Mouse (Mus musculus): ENCODE data around the gene Hspa1a.
A peak's percentile ranks its signal among the peaks of the same experiment; 100 is the strongest.
"Not testable (repeated sequence)": the region's sequence is repeated elsewhere in the genome, so short reads cannot be mapped to it uniquely, and the experiment has no call there.

Hspa1a gene

DNA sequence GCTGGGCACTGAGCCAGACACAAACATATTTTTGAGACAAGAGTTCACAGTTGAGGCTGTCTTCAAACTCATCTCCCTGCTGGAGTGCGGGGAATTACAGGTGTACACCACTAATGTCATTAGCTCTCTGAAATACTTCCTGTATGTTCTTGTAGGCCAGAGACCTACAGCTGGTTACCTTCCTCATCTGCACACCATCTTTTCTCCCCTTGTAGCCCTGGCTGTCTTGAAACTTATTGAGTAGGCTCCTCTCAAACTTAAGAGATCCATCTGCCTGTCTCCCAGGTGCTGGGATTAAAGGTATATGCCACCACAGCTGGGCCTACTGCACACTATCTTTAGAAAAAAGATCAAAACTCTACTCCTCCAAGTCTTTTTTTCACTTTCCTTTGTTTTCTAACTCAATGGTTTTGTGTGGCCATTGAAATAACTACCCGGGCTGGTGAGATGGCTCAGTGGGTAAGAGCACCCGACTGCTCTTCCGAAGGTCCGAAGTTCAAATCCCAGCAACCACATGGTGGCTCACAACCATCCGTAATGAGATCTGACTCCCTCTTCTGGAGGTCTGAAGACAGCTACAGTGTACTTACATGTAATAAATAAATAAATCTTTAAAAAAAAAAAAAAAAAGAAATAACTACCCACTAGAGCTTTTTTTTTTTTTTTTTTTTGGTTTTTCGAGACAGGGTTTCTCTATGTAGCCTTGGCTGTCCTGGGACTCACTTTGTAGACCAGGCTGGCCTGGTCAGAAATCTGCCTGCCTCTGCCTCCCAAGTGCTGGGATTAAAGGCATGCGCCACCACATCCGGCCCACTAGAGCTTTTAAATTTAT lies 23.0 kb downstream of the Hspa1a start:
- DNase-seq (ENCODE audit: low spot score in 2 of 2) = not testable (repeated sequence)

DNA sequence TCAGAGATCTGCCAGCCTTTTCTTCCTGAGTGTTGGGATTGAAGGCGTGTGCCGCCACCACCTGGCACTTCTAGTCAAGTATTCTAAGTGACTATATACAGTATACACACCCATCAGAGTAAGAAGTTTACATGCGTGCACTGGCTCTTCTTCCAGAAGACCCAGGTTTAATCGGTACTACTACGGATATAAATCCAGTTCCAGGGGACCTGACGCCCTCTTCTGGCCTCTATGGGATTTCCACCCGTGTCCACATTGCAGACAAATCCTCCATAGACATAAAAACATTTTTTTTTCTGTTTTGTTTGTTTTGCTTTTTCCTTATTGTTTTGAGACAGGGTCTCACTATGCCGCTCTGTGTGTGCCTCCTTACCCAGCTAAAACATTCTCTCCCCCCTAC lies 24.4 kb downstream of the Hspa1a start:
- no peak for DNase-seq (ENCODE audit: low spot score in 2 of 2)

DNA sequence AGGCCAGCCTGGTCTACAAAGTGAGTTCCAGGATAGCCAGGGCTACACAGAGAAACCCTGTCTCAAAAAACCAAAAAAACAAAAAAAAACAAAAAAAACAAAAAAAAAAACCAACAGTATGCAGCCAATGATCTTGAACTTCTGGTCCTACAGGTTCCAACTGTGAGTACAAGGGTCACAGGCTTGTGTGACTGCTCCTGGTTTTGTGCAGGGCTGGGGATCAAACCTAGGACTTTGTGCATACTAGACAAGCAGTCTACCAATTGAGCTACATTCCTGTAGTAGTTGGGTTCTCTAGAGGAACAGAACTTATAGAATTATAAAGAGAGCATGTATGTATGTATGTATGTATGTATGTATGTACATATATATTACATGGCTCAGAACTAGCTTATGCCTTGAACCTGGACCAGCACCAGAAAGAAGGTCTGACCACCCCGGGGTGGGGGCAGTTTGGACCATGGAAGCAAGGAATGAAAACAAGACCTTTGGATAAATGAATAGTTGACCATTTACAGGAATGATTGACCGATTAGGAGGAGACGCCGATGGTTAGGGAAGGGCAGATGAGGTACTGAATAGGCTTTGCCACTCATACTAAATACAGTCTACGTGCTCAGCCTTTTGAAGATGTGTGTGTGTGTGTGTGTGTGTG lies 25.3 kb downstream of the Hspa1a start:
- DNase-seq (ENCODE audit: low spot score in 2 of 2) = no peak

DNA sequence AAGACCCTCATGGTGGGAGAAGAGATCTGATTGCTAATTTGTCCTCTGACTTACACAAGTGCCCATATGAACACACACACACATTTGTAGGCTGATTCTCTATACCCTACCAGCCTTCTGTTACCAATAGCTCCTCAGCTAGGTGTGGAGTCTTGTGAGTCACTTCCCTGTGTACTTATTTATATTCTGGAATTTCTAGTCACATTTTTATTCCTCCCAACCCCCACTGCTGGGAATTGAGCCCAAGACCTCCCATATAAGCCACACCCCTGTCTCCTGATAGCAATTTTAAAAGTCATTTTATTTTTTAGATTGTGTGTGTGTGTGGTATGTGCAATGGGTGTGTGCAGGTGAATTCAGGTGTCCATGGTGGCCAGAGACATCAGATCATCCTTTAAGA lies 27.6 kb downstream of the Hspa1a start:
- DNase-seq (ENCODE audit: low spot score in 2 of 2) = no peak

DNA sequence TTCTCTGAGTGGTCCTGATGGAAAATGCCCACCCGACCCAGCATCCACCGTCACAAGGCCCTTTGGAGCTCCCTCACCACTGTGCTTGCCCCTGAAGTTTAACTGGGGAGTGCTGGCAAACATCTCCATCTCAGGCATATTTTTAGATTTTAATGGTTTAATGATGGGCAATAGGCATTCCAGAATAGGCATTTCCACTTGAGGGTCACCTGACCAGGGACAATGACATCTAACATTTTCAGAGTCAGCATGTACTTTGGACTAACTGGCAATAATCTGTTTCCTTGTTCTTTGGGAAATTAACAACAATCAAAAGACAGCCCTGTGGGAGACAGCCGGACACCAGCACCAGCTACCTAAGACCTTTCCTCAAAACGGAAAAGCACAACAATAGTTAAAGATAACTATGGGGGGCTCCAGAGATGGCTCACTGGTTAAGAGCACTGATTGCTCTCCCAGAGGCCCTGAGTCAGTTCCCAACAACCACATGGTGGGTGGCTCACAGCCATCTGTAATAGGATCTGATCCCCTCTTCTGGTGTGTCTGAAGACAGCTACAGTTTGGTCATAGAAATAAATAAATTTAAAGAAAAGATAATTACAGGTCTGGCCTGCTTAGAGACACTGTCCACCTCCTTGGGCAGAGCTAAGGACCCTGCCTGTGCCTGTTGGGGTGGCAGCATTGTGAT lies 28.7 kb downstream of the Hspa1a start:
- no peak for DNase-seq (ENCODE audit: low spot score in 2 of 2)

DNA sequence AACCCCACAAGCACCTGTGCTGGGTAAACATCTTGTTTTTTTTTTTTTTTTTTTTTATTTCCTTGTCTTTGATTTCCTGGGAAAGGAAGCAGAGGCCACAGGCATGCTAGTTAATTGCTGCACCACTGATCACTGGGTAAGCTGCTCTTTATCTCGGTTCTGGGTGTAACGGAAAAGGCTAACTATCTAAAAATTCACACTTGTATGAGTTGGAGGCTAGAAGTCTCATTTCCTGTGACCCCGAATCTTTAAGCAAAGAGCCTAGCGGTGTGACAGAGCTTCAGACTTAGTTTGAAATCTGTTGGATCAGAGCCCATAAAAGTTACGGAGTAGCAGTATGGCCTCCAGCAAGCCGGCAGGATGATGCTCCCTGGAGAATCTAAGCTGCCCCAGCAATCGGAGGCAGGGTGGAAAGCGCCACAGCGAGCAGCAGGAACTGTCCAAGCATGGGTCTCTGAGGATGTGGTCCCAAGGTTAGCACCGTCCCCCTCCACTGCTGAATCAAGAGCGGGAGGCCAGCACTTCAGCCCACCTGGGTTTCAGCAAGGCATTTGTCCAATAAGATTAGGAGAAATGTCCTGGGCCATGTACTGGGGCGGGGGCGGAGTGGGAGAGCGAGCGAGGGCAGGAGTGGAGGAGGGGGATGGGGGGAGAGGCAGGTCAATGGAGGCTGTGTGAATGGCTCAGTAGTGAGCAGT lies 30.5 kb downstream of the Hspa1a start:
- no peak for DNase-seq (ENCODE audit: low spot score in 2 of 2)

DNA sequence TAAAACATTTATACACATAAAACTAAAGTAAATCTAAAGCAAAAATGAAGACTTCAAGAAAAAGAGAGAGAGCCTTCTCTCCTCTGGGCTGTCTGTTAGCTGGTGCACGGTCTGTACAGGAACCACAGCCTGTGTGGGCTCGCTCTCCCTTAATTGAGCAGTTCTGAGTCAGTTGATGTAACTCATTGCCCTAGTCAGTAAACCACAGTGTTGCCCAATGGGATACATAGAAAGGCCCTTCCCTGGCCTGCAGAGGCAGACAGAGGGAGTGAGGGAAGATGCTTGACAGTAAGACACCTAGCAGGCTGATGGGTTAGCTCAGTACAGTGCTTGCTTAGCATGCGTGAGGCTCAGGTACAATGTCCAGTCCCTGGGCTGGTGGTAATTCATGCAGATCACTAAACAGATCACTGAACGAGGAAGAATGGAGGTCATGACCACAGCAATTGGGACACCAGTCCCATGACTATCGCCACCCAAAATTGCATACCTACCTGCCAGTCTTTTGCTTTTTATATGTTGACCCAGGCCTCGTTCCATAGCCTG lies 33.9 kb downstream of the Hspa1a start:
- DNase-seq (ENCODE audit: low spot score in 2 of 2) = no peak

DNA sequence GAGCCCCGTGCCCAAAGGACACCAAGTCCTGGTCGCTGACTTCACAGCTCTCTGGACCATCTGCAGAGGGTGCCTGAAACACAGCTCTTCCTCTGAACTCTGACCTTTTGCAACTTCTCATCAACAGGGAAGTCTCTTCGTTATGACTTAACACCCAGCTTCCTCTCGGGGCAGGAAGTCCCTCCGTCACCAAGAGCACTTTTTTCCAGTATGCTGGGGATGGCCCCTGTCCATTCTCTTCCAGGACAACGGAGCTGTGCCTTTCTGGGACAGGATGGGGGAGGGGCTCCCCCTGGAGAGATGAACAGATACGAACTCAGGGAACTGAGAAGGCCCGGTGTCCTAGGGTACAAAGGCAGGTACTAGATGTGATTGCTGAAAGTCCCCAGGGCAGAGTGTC lies 37.1 kb downstream of the Hspa1a start:
- DNase-seq (ENCODE audit: low spot score in 2 of 2) = no peak

DNA sequence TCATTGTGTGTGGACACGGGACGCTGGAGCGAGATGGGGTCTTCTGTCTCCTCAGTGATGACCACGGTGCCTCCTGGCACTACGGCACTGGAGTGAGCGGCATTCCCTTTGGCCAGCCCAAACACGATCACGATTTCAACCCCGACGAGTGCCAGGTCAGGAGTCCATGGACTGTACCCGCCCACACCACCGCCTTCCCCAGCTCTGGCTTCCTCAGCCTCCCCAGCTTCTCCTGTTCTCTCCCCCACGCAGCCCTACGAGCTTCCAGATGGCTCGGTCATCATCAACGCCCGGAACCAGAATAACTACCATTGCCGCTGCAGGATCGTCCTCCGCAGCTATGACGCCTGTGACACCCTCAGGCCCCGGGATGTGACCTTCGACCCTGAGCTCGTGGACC lies 37.9 kb downstream of the Hspa1a start:
- DNase-seq (ENCODE audit: low spot score in 2 of 2) = no peak

DNA sequence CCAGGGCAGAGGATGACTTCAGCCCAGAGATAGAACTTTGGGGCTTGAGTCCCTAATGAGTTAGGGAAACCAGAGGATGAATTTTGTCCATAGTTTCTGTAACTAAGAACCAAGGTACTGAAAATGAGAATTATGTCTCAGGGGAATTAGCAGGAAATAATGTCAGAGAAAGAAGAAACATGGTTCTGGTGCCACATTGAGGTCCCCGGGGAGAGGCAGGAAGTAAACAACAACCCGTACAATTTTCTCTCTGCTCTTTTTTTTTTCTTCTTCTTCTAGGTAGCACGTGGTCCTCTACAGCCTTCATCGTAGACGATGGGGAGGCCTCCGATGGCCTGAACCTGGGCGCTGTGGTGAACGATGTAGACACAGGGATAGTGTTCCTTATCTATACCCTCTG lies 39.7 kb downstream of the Hspa1a start:
- no peak for DNase-seq (ENCODE audit: low spot score in 2 of 2)

DNA sequence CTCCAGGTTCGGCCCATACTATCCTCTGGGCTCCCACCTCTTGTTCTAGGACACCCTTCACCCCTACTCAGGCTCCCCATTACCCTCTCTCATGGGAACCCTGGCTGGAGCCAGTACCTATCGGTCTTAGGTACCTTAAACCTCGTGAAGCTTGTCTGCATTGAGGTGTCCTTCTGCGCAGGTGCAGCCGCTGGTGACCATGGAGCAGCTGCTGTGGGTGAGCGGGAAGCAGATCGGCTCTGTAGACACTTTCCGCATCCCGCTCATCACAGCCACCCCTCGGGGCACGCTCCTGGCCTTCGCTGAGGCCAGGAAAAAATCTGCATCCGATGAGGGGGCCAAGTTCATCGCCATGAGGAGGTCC lies 40.2 kb downstream of the Hspa1a start:
- no peak for DNase-seq (ENCODE audit: low spot score in 2 of 2)

DNA sequence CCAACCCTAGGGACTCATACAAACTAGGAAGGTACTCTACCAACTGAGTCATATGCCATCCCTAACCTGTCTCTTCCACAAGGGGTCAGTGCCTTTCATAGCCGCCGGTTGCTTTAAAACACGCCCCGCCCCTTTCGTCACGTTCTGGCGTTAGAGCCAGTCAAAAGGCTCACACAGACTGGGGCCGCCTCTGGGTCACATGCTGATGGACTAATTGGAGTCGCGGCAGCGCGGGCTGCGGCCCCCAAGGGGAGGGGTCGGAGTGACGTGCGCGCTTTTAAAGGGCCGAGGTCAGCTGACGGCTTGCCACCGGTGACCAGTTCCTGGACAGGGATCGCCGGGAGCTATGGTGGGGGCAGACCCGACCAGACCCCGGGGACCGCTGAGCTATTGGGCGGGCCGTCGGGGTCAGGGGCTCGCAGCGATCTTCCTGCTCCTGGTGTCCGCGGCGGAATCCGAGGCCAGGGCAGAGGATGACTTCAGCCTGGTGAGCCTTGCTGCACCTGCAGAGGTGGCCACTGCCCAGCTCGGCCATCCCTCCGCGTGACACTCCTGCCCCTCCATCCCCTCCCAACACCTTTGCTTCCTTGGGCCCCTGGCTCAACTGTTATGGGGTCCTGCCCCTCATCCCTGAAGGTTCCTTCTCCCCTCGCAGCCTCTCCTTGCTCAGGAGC lies 40.8 kb downstream of the Hspa1a start, which contains the start of gene Neu1:
Gene Neu1 (plus strand): TSS at position 193 of the 674 bp plus-strand sequence.
- peak; percentile 98 for DNase-seq (ENCODE audit: low spot score in 2 of 2)

DNA sequence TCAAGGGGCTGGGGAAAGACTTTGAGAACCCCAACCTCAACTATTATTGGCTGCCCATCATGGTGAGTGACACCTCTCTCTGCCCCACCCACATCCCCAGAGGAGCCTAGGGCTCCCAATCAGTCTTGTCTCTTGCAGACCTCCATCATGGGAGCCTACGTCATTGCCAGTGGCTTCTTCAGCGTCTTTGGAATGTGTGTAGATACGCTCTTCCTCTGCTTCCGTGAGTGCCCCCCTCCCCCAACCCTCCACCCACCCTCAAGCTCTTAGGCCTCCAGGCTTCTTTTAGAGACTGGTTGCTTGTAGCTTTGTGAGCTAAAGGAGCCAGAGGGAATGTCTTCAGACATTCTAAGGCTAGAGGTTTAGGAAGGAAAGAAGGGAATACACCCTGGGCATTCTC lies 43.1 kb downstream of the Hspa1a start:
- no peak for DNase-seq (ENCODE audit: low spot score in 2 of 2)

DNA sequence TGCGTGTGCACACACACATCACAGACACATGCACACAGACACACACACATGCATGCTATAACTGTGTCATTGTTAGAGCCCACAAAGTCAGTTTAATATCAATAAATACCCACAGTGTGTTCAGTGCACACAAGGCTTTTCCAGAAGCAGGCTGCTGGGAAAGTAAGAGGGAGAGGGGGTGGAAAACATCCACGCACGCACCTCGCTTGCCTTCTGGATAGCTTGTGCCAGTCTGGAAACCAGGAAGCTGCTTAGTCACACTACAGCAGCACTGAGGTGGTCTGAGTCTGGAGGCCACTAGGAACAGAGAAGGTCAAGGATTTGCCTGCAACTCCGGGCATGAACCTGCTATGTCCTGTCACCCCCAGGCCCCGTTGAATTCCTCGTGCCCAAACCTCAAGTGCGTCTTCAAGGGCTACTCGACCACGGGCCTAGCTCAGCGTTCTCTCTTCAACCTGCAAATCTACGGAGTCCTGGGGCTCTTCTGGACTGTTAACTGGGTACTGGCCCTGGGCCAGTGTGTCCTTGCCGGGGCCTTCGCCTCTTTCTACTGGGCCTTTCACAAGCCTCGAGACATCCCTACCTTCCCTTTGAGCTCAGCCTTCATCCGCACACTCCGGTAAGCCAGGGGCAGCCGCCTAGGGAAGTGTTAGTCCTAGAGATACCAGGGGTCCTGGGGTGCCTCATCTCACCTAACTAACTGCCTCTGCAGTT lies 44.5 kb downstream of the Hspa1a start:
- no peak for DNase-seq (ENCODE audit: low spot score in 2 of 2)

DNA sequence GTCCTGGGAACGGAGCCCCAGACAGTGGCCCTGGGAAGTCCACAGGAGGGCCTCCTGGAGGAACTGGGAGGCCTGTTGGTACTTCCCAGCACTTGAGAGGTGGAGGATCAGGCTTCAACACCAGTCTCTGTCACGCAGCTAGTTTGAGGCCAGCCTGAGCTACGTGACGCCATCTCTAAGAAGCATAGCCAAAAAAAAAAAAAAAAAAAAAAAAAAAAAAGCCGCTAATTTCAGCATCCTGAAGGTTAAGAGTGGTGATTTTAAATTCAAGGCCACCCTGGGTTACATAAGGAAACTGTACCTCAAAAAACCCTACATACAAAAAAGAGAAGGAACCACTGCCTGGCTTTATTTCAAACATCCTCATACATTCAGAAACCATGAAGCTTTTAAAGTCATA lies 47.7 kb downstream of the Hspa1a start:
- DNase-seq (ENCODE audit: low spot score in 2 of 2) = no peak

DNA sequence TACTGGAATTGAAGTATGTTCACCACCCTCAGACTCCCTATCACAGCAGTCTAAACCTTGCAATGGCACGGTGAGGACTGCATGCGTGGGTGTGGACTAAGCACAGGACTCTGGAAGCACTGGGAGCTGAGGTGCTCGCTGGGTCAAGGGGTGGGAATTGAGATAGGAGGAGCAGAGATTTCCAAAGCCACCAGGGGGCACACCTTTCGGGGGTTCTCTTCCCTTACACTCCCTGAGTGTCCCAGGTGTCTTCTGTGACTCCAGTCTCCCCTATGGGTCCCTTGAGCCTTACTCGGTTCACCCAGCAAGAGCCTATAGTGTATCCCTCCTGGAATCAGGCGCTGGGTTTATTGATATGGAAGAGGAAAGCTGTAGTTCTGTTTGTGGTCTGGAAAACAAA lies 49.0 kb downstream of the Hspa1a start:
- no peak for DNase-seq (ENCODE audit: low spot score in 2 of 2)

All from frontal cortex, postnatal 10 days (tissue).